Mouse (Mus musculus) brain, embryonic 18.5 days (tissue): ENCODE measurements around the gene Ciz1.

Experiments
- DNase-seq: peaks from one replicate; pipeline ENCODE4 v3.0.0-alpha.2; 2012; ENCODE audit warnings: low read depth, low spot score

The Ciz1 gene

GRCm38 (mm10) chr2:32352151-32353006 lies at the start of gene Ciz1:
TSS of gene Ciz1 (plus strand) at chr2:32352327.
- peak; percentile 30 for DNase-seq

- DNase-seq: no peak
These were observed 49.2 kb upstream of the Ciz1 start for GRCm38 (mm10) chr2:32302952-32303351.

- DNase-seq: no peak
These were observed 47.8 kb upstream of the Ciz1 start for GRCm38 (mm10) chr2:32304145-32304832.

- DNase-seq: no peak
These were observed 46.5 kb upstream of the Ciz1 start for GRCm38 (mm10) chr2:32305668-32306067.

GRCm38 (mm10) chr2:32306176-32306575 lies 46.0 kb upstream of the Ciz1 start:
- no peak for DNase-seq

- no peak for DNase-seq
These were observed 44.8 kb upstream of the Ciz1 start for GRCm38 (mm10) chr2:32307247-32307798.

- DNase-seq: no peak
These were observed 44.0 kb upstream of the Ciz1 start for GRCm38 (mm10) chr2:32307941-32308760.

GRCm38 (mm10) chr2:32308870-32309568 lies 43.1 kb upstream of the Ciz1 start:
- DNase-seq: no peak

GRCm38 (mm10) chr2:32310096-32310845 lies 41.9 kb upstream of the Ciz1 start:
- DNase-seq: no peak

- no peak for DNase-seq
These were observed 40.4 kb upstream of the Ciz1 start for GRCm38 (mm10) chr2:32311443-32312317.

GRCm38 (mm10) chr2:32312318-32312964 lies 39.7 kb upstream of the Ciz1 start:
- no peak for DNase-seq

- no peak for DNase-seq
These were observed 37.3 kb upstream of the Ciz1 start for GRCm38 (mm10) chr2:32314831-32315230.

- DNase-seq: no peak
These were observed 36.4 kb upstream of the Ciz1 start for GRCm38 (mm10) chr2:32315751-32316150.

- no peak for DNase-seq
These were observed 35.1 kb upstream of the Ciz1 start for GRCm38 (mm10) chr2:32316887-32317656.

- no peak for DNase-seq
These were observed 34.2 kb upstream of the Ciz1 start for GRCm38 (mm10) chr2:32317791-32318417.

GRCm38 (mm10) chr2:32318709-32319585 lies 33.2 kb upstream of the Ciz1 start:
- no peak for DNase-seq
